Mouse (Mus musculus): ENCODE data around the gene Efna2. TPM values are rescaled to one million over a fixed set of nuclear protein-coding genes. Genes with fewer than 3 reads are reported as not detected.

Efna2 gene
- polyA plus RNA-seq, 1 experiment from 2014 or later, result 21.5 TPM

DNA sequence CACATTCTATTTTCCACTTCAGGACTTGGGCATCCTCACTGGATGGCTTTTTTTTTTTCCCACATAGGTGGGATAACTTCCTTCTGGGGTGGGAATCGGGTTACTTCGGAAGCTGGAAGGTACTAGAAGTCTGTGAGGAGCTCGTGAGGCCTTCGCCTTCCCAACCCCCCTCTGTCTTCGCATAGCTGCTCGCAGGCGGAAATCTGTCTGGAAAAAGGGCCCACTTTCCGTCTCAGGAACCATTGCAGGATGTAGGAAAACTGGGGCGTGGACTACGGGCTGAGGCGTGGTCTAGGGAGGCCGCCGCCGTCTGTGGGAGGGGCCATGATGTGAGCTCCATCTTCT, 46.8 kb downstream of the Efna2 start:
- H3K27me3 ChIP-seq (replicated peaks; ENCODE audit: control insufficient read depth, insufficient read depth, low read length), result no peaks in the 10 kb centered on the region
- peaks cover 23% of the 10 kb centered on the region for H3K4me1 ChIP-seq (ENCODE audit: control insufficient read depth, insufficient read depth, low read depth, low read length)
- H3K9me3 ChIP-seq (ENCODE audit: control insufficient read depth, low read length), result no peaks in the 10 kb centered on the region
- H3K27ac ChIP-seq (ENCODE audit: low read depth, low read length), result peak overlapping the region; percentile 97
- peaks cover 2% of the 10 kb centered on the region; the same call in 1 of the 2 replicates for H3K36me3 ChIP-seq (ENCODE audit: control insufficient read depth, insufficient read depth, low read length)
- H3K9ac ChIP-seq (ENCODE audit: low read depth, low read length), result peak overlapping the region; percentile 98
- 0% methylated on average over 14 of the region's 14 CpGs for WGBS
- ATAC-seq, result no peak
- peak overlapping the region; percentile 91 for H3K4me3 ChIP-seq (ENCODE audit: low read length)
- peak overlapping the region; percentile 92 for H3K4me2 ChIP-seq (ENCODE audit: low read length)

DNA sequence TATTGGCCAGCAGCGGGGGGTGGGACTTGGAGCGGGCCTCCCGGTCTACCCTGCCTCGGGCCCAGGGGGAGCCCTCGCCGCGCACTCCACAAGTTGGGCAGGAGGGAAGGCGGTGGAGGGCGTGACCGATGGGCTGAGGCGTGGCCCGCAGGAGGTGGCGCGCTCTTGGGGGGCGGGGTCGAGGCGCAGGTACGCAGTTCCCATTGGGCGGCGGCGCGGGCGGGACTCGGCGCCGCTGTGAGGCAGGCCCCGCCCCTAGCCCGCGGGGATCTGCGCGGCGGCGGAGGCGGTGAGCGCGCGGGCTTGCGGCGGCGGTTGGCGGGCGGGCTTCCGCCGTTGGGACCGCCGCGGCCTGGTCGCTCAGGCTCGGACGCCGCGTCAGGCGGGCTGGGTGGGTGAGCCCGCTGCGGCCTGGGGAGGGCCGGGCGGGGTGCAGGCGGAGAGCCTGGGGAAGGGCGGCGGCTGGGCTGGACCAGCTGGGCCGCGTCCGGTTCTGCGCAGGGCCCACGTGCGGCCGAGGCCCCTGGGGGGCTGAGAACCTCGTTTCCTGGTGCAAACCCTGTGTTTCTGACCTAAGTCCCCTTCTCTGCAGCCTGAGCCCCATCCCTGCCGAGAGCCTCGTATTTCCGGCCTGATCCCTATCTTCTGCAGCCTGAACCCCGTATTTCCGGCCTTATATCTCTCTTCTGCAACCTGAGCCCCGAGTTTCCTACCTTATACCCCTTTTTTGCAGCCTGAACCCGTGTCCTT, 47.3 kb downstream of the Efna2 start, which contains the start of gene Mum1:
TSS of gene Mum1 (plus strand) at position 19 of the 750 bp plus-strand sequence.
- Histone ChIP-seq H3K36me3 (ENCODE audit: control insufficient read depth, insufficient read depth, low read length) (peaks cover 2% of the 10 kb centered on the region; the same call in 1 of the 2 replicates), H3K4me2 (ENCODE audit: low read length) (peak within 1 kb of the TSS; percentile 92), H3K9ac (ENCODE audit: low read depth, low read length) (peak within 1 kb of the TSS; percentile 98), H3K4me1 (ENCODE audit: control insufficient read depth, insufficient read depth, low read depth, low read length) (peaks cover 23% of the 10 kb centered on the region), H3K4me3 (ENCODE audit: low read length) (peak within 1 kb of the TSS; percentile 91), H3K9me3 (ENCODE audit: control insufficient read depth, low read length) (no peaks in the 10 kb centered on the region), H3K27ac (ENCODE audit: low read depth, low read length) (peak within 1 kb of the TSS; percentile 97), H3K27me3 (replicated peaks; ENCODE audit: control insufficient read depth, insufficient read depth, low read length) (no peaks in the 10 kb centered on the region)
- WGBS, result 0% methylated on average over 62 of the region's 75 CpGs
- peak; percentile 96 for ATAC-seq

DNA sequence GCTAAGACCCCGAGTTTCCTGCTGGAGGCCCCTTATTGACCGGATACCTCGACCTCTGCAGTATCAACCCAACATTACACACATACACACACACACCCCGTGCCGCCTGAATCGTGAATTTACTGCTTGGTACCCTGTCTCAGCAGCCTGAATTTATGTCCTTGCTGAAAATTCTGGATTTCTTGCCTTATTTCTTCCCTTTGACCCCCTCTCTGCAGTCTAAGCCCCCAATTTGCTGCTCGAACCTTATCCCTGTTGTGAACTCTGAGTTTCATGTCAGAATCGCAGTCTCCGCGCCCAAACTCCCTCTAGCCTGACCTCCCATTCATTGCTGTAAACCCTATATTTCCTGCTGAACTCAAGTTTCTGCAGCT, 47.9 kb downstream of the Efna2 start:
- 6% methylated on average over 10 of the region's 10 CpGs for WGBS
- no peak; the same call in 1 of the 2 replicates for ATAC-seq
- no peaks in the 10 kb centered on the region for H3K27me3 ChIP-seq (replicated peaks; ENCODE audit: control insufficient read depth, insufficient read depth, low read length)
- peak overlapping the region; percentile 98 for H3K9ac ChIP-seq (ENCODE audit: low read depth, low read length)
- peak overlapping the region; percentile 91 for H3K4me3 ChIP-seq (ENCODE audit: low read length)
- H3K4me2 ChIP-seq (ENCODE audit: low read length), result peak overlapping the region; percentile 92
- no peaks in the 10 kb centered on the region for H3K9me3 ChIP-seq (ENCODE audit: control insufficient read depth, low read length)
- H3K27ac ChIP-seq (ENCODE audit: low read depth, low read length), result peak overlapping the region; percentile 97
- peaks cover 2% of the 10 kb centered on the region; the same call in 1 of the 2 replicates for H3K36me3 ChIP-seq (ENCODE audit: control insufficient read depth, insufficient read depth, low read length)
- peaks cover 23% of the 10 kb centered on the region for H3K4me1 ChIP-seq (ENCODE audit: control insufficient read depth, insufficient read depth, low read depth, low read length)

DNA sequence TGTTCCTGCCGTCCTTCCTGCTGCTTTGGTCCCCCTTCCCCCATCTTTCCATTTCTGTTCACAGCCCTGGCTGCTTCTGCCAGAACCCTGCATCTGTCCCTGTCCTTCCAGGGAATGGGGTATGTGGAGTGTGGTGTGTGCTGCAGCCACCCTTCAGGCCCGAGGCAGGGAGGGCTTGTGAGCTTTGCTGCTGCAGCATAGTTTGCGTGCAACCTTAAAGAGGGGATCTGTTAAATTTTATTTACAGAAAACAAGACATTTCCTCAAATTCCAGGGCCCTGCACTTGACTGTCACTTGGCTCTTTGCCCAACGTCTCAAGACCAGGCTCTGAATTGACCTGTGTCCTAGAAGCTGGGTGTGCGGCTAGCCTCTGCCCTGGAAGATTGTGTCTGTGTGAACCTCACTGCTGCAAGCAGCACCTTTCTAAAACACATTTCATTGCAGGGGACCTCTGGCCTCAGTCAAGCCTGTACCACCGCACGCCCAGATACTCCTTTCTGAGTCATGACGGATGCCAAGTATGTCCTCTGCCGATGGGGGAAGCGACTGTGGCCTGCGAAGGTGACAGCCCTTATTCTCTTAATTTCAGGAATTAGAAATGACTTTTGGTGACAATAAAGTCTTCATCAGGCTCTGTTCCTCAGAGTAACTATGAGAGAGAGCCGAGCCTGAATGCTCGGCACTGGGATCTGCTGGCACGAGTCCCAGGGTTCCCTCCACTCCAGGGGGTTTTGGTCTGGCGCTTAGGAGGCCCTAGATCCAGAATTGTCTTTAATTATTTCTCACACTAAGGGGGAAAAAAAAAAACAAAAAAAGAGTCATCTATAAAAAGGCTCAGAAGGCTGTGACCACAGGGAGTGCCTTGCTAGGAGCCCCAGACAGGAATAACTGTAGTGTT, 48.8 kb downstream of the Efna2 start:
- Histone ChIP-seq H3K9ac (ENCODE audit: low read depth, low read length) (peak overlapping the region; percentile 98), H3K36me3 (ENCODE audit: control insufficient read depth, insufficient read depth, low read length) (peaks cover 7% of the 10 kb centered on the region; the same call in 1 of the 2 replicates), H3K4me2 (ENCODE audit: low read length) (peak overlapping the region; percentile 92), H3K27ac (ENCODE audit: low read depth, low read length) (peak overlapping the region; percentile 97), H3K9me3 (ENCODE audit: control insufficient read depth, low read length) (no peaks in the 10 kb centered on the region), H3K4me3 (ENCODE audit: low read length) (peak overlapping the region; percentile 91), H3K4me1 (ENCODE audit: control insufficient read depth, insufficient read depth, low read depth, low read length) (peaks cover 30% of the 10 kb centered on the region), H3K27me3 (replicated peaks; ENCODE audit: control insufficient read depth, insufficient read depth, low read length) (no peaks in the 10 kb centered on the region)
- ATAC-seq, result no peak
- WGBS, result 38% methylated on average over 15 of the region's 15 CpGs

DNA sequence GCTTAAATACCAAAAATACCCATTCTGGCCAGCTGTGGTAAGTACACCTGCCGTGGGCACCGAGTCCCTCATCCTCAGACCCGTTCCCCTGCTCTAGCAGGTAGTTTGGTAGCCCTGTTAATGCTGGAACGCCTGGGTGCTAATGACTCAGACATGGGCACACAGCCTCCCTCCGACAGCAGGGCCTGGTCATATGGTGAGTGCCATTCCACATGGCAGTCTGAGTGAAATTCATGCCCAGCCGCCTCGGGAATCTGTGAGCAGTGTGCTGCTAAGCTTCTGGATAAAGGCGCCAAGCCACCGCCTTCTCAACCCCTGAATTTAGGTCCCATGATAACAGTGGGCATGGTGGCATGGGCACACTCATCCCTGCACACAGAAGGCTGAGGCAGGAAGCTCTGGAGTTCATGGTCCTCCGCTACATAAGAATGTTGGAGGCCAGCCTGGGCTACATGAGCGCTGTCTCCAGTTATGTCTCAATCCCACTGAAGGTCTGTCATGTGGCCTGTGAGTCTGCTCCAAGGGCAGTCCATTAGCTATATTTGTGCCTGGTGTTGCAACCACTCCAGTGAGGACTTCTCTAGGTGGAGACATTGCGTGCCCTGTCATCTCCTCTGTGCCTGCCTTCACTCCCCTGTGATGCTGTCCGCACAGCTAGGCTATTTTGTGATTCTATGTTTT, 57.0 kb downstream of the Efna2 start:
- H3K9me3 ChIP-seq (ENCODE audit: control insufficient read depth, low read length), result no peaks in the 10 kb centered on the region
- 95% methylated on average over 13 of the region's 13 CpGs for WGBS
- no peak overlapping the region for H3K27ac ChIP-seq (ENCODE audit: low read depth, low read length)
- H3K4me1 ChIP-seq (ENCODE audit: control insufficient read depth, insufficient read depth, low read depth, low read length), result peaks cover 10% of the 10 kb centered on the region
- no peak overlapping the region for H3K4me3 ChIP-seq (ENCODE audit: low read length)
- peaks cover 20% of the 10 kb centered on the region for H3K36me3 ChIP-seq (ENCODE audit: control insufficient read depth, insufficient read depth, low read length)
- no peaks in the 10 kb centered on the region for H3K27me3 ChIP-seq (replicated peaks; ENCODE audit: control insufficient read depth, insufficient read depth, low read length)
- no peak for ATAC-seq
- no peak overlapping the region for H3K9ac ChIP-seq (ENCODE audit: low read depth, low read length)
- no peak overlapping the region for H3K4me2 ChIP-seq (ENCODE audit: low read length)

DNA sequence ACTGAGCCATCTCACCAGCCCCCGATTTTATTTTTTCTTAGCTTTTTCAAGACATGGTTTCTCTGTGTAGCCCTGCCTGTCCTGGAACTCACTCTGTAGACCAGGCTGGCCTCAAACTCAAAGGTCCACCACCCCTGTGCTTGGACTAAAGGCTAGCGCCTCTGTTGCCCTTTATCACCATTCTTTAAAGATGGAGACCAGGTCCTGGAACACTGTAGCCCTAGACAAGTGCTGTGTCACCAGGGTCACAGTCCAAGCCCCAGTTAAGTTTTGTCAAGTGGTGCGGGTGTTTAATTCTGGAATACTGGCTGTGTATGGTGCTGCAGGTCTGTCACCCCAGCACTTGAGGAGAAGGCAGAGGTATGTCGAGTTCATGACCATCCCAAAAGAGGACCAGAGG, 57.7 kb downstream of the Efna2 start:
- Histone ChIP-seq H3K4me3 (ENCODE audit: low read length) (no peak overlapping the region), H3K4me1 (ENCODE audit: control insufficient read depth, insufficient read depth, low read depth, low read length) (peaks cover 10% of the 10 kb centered on the region), H3K9ac (ENCODE audit: low read depth, low read length) (no peak overlapping the region), H3K27ac (ENCODE audit: low read depth, low read length) (no peak overlapping the region), H3K9me3 (ENCODE audit: control insufficient read depth, low read length) (no peaks in the 10 kb centered on the region), H3K36me3 (ENCODE audit: control insufficient read depth, insufficient read depth, low read length) (peaks cover 24% of the 10 kb centered on the region), H3K27me3 (replicated peaks; ENCODE audit: control insufficient read depth, insufficient read depth, low read length) (no peaks in the 10 kb centered on the region), H3K4me2 (ENCODE audit: low read length) (no peak overlapping the region)
- ATAC-seq, result no peak
- WGBS, result 88% methylated on average over 4 of the region's 4 CpGs

DNA sequence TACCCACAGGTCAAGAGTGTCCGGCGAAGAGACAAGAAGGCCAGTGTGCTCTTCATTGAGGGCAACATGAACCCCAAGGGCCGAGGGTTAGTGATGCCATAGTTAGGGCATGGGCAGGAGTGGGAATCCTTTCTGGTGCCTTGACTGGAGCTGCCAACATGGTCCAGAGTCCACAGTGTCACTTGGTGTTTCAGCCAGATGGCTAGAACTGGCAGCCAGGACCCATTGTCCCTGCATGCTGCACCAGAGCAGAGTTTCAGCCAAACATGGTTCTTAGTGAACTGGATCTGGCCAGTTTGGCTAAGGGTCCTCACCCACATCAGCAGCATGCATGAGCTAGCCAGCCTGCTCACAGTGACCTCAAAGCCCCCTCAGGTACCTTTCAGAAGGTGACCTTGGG, 59.0 kb downstream of the Efna2 start:
- whole genome bisulfite sequencing, result 94% methylated on average over 3 of the region's 3 CpGs
- H3K9ac ChIP-seq (ENCODE audit: low read depth, low read length), result no peak overlapping the region
- H3K4me1 ChIP-seq (ENCODE audit: control insufficient read depth, insufficient read depth, low read depth, low read length), result peaks cover 2% of the 10 kb centered on the region
- H3K27ac ChIP-seq (ENCODE audit: low read depth, low read length), result no peak overlapping the region
- no peak overlapping the region for H3K4me2 ChIP-seq (ENCODE audit: low read length)
- peaks cover 26% of the 10 kb centered on the region for H3K36me3 ChIP-seq (ENCODE audit: control insufficient read depth, insufficient read depth, low read length)
- ATAC-seq, result no peak
- no peak overlapping the region for H3K4me3 ChIP-seq (ENCODE audit: low read length)
- no peaks in the 10 kb centered on the region for H3K27me3 ChIP-seq (replicated peaks; ENCODE audit: control insufficient read depth, insufficient read depth, low read length)
- no peaks in the 10 kb centered on the region for H3K9me3 ChIP-seq (ENCODE audit: control insufficient read depth, low read length)

Data from hindbrain, embryonic 16.5 days (tissue).